Mouse (Mus musculus): ENCODE data around the gene Frmd4b. TPM values are rescaled to one million over a fixed set of nuclear protein-coding genes. Genes with fewer than 3 reads are reported as not detected.
A peak's percentile ranks its signal among the peaks of the same experiment; 100 is the strongest.
"Not testable (repeated sequence)": the region's sequence is repeated elsewhere in the genome, so short reads cannot be mapped to it uniquely, and the experiment has no call there.

The Frmd4b gene
- total RNA-seq, 2 experiments from 2014 or later: 13.7 to 20.4 TPM

- DNase-seq (ENCODE audit: low spot score in 2 of 2): no peak
Measured at GRCm38 (mm10) chr6:97438918-97439645, 178.3 kb downstream of the Frmd4b start.

GRCm38 (mm10) chr6:97434753-97435152 is 182.6 kb downstream of the Frmd4b start:
- intact Hi-C loops (cut with DNase I): no loop called here
- no peak for DNase-seq (ENCODE audit: low spot score in 2 of 2)

More at GRCm38 (mm10) chr6:97438918-97439645, 178.3 kb downstream of the Frmd4b start:
- intact Hi-C loops (cut with DNase I): no loop called here

- intact Hi-C loops (cut with DNase I): no loop called here
- DNase-seq (ENCODE audit: low spot score in 2 of 2): peak in 1 of 2 experiments; percentile 15
Measured at GRCm38 (mm10) chr6:97431309-97432004, 185.9 kb downstream of the Frmd4b start.

- intact Hi-C loops (cut with DNase I): no loop called here
- no peak for DNase-seq (ENCODE audit: low spot score in 2 of 2)
Measured at GRCm38 (mm10) chr6:97430519-97430918, 186.8 kb downstream of the Frmd4b start.

GRCm38 (mm10) chr6:97429688-97430343 is 187.5 kb downstream of the Frmd4b start:
- intact Hi-C loops (cut with DNase I): loop anchor here (10.0 kb wide), 1 partner anchor 315 kb away; no protein-coding TSS in a partner anchor

GRCm38 (mm10) chr6:97419771-97420446 is 197.4 kb downstream of the Frmd4b start:
- intact Hi-C loops (cut with DNase I): loop anchor here (2.0 to 10.0 kb wide), 3 partner anchors 82 to 325 kb away; no protein-coding TSS in a partner anchor
- peak; percentile 49 to 76 for DNase-seq (ENCODE audit: low spot score in 2 of 2)

More at GRCm38 (mm10) chr6:97429688-97430343, 187.5 kb downstream of the Frmd4b start:
- DNase-seq (ENCODE audit: low spot score in 2 of 2): no peak

- intact Hi-C loops (cut with DNase I): loop anchor here (2.0 to 5.0 kb wide), 2 partner anchors 85 to 138 kb away; no protein-coding TSS in a partner anchor
- DNase-seq (ENCODE audit: low spot score in 2 of 2): peak in 1 of 2 experiments; percentile 38
Measured at GRCm38 (mm10) chr6:97416972-97417554, 200.3 kb downstream of the Frmd4b start.

GRCm38 (mm10) chr6:97415578-97415977 is 201.8 kb downstream of the Frmd4b start:
- intact Hi-C loops (cut with DNase I): loop anchor here (5.0 kb wide), 1 partner anchor 87 kb away; no protein-coding TSS in a partner anchor
- not testable (repeated sequence) for DNase-seq (ENCODE audit: low spot score in 2 of 2)

- DNase-seq (ENCODE audit: low spot score in 2 of 2): no peak
- intact Hi-C loops (cut with DNase I): no loop called here
Measured at GRCm38 (mm10) chr6:97413453-97413852, 203.9 kb downstream of the Frmd4b start.

- DNase-seq (ENCODE audit: low spot score in 2 of 2): no peak
- intact Hi-C loops (cut with DNase I): no loop called here
Measured at GRCm38 (mm10) chr6:97412403-97412802, 204.9 kb downstream of the Frmd4b start.

- intact Hi-C loops (cut with DNase I): no loop called here
- no peak for DNase-seq (ENCODE audit: low spot score in 2 of 2)
Measured at GRCm38 (mm10) chr6:97411327-97411726, 206.0 kb downstream of the Frmd4b start.

- no peak for DNase-seq (ENCODE audit: low spot score in 2 of 2)
- intact Hi-C loops (cut with DNase I): no loop called here
Measured at GRCm38 (mm10) chr6:97409467-97410239, 207.7 kb downstream of the Frmd4b start.

- DNase-seq (ENCODE audit: low spot score in 2 of 2): no peak
Measured at GRCm38 (mm10) chr6:97407914-97408313, 209.4 kb downstream of the Frmd4b start.

GRCm38 (mm10) chr6:97407425-97407824 is 209.9 kb downstream of the Frmd4b start:
- intact Hi-C loops (cut with DNase I): no loop called here
- no peak for DNase-seq (ENCODE audit: low spot score in 2 of 2)

More at GRCm38 (mm10) chr6:97407914-97408313, 209.4 kb downstream of the Frmd4b start:
- intact Hi-C loops (cut with DNase I): no loop called here

- no peak for DNase-seq (ENCODE audit: low spot score in 2 of 2)
- intact Hi-C loops (cut with DNase I): no loop called here
Measured at GRCm38 (mm10) chr6:97405311-97405710, 212.0 kb downstream of the Frmd4b start.

GRCm38 (mm10) chr6:97402822-97403472 is 214.4 kb downstream of the Frmd4b start:
- intact Hi-C loops (cut with DNase I): no loop called here
- DNase-seq (ENCODE audit: low spot score in 2 of 2): no peak

- no peak for DNase-seq (ENCODE audit: low spot score in 2 of 2)
- intact Hi-C loops (cut with DNase I): no loop called here
Measured at GRCm38 (mm10) chr6:97400446-97400845, 216.9 kb downstream of the Frmd4b start.

- intact Hi-C loops (cut with DNase I): loop anchor here (5.0 kb wide), 1 partner anchor 121 kb away; no protein-coding TSS in a partner anchor
- DNase-seq (ENCODE audit: low spot score in 2 of 2): no peak
Measured at GRCm38 (mm10) chr6:97397935-97398334, 219.4 kb downstream of the Frmd4b start.

All from left cerebral cortex, postnatal 36 days (tissue).